Mouse (Mus musculus): ENCODE measurements around the gene Vwa2.

Vwa2 gene

DNA sequence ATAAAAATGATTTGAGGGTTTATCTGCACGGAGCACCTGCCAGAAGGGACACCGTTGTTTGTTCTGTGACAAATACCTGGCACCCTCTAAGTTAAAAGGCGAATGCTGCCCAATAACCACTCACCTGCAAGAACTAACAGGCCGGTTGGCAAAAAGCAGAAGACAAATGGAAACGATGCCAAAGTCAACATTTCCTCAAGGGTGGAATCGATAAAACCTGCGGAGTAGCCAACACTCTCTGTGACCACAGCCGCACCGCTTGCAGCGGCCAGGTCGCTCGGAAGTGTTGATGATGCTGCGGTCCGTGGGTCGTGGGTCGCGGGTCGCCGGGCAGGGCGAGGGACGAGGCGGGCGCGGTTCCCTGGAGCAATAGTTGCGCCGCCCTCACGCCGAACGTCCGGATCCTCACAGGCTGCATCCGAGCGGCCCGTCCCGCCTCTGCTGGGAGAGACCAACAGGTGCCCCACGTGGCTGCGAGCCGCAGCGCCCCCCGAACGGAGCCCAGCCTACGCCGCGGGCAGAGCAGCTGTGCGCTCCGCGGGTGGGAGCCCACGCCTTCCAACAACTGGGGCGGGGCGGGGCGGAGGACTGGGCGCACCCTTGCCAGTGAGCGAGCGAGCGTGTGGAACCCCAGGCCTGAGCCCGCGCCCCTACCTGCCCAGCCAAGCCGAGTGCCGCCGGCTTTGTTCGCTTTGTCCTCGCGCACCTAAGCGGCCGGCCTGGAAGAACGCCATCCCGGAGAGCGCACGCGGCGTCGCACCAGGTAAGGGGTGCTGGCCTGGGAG, at the start of gene Vwa2:
Vwa2 (plus strand) TSS at position 434 of the 785 bp plus-strand sequence.
- no peak for DNase-seq (ENCODE audit: low spot score in 2 of 2)

- no peak for DNase-seq (ENCODE audit: low spot score in 2 of 2)
These were observed 47.9 kb upstream of the Vwa2 start, which contains the start of gene Tdrd1 for GRCm38 (mm10) chr19:56826047-56826631. Tdrd1 (plus strand) TSS chr19:56826209.

- no peak for DNase-seq (ENCODE audit: low spot score in 2 of 2)
These were observed 45.7 kb upstream of the Vwa2 start for GRCm38 (mm10) chr19:56828305-56828704.

- no peak for DNase-seq (ENCODE audit: low spot score in 2 of 2)
These were observed 44.8 kb upstream of the Vwa2 start for GRCm38 (mm10) chr19:56829267-56829666.

DNA sequence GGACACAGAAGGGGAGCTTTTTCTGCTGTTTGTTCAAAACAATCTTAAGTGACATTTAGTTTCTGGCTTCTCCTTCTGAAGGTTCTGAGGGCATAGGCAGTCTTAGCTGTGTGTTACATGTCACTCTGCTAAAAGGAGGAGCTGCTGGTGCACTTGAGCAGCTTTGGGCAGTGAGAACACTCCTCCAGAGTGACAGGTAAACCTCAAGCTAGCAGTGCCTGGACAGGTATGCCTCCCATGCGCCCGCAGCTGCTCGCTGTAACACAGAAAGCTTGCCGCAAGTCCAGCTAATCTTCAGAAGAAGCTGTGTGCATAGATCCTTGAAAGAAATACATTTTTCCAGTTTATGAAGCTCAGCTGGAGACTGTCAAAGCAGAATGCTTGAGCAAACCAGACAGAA, 43.9 kb upstream of the Vwa2 start:
- DNase-seq (ENCODE audit: low spot score in 2 of 2), result no peak

GRCm38 (mm10) chr19:56835340-56835739, 38.7 kb upstream of the Vwa2 start:
- no peak for DNase-seq (ENCODE audit: low spot score in 2 of 2)

DNA sequence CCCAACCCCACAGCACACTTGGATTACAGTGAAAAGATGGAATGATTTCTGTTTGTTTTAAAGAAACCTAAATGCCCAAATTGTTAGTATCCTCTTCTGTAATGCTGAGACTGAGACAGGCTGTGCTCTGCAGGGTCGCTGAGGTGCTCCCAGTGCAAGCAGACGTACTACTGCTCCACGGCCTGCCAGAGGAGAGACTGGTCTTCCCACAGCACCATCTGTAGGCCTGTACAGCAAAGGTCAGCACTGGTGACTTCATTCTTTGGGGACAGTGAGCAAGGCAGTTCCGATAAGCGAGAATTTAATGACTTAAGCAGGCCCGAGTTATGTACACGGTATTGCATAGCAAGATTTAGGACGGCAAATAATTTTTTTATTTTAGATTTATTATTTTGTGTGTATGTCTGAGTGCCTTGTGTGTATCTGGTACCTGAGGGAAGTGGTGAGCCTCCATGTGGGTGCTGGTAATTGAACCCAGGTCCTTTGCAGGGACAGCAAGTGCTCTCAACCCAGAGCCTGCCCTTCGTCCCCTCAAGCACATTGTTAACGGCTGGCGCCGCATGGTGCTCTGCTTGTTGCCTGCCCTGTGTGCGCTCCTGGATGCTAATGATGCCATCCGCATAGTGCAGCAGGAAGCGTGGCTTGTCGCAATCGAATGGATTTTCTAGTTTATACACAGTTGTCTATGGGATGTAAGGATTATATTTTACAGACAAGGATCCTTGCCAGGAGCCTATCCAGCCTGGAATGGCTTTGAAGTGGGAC, 34.9 kb upstream of the Vwa2 start:
- no peak for DNase-seq (ENCODE audit: low spot score in 2 of 2)

GRCm38 (mm10) chr19:56842974-56843373, 31.1 kb upstream of the Vwa2 start:
- DNase-seq (ENCODE audit: low spot score in 2 of 2), result no peak

- no peak for DNase-seq (ENCODE audit: low spot score in 2 of 2)
These were observed 21.5 kb upstream of the Vwa2 start for GRCm38 (mm10) chr19:56852590-56852989.

DNA sequence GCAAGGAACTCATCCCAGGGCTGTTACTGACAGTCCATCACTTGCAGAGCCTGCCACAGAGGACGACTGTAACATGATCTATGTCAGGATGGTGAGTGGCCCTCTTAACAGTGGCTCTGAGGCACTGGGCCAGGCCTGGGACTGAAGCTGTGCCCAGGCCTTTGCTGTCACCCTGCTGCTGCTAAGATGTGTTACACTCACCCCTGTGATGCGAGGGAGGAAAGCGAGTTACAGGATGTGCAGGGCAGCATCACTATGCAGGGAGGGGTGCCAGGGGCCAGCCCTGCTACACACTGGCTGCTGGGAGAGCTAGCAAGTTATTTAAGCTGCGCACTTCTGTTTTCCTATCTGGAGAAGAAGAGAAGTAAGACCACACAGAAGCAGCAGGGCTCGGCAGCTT, 17.6 kb upstream of the Vwa2 start:
- DNase-seq (ENCODE audit: low spot score in 2 of 2), result no peak

- no peak for DNase-seq (ENCODE audit: low spot score in 2 of 2)
These were observed 6.3 kb upstream of the Vwa2 start for GRCm38 (mm10) chr19:56867701-56868100.

- no peak for DNase-seq (ENCODE audit: low spot score in 2 of 2)
These were observed 709 bp downstream of the Vwa2 start for GRCm38 (mm10) chr19:56874601-56875315.

DNA sequence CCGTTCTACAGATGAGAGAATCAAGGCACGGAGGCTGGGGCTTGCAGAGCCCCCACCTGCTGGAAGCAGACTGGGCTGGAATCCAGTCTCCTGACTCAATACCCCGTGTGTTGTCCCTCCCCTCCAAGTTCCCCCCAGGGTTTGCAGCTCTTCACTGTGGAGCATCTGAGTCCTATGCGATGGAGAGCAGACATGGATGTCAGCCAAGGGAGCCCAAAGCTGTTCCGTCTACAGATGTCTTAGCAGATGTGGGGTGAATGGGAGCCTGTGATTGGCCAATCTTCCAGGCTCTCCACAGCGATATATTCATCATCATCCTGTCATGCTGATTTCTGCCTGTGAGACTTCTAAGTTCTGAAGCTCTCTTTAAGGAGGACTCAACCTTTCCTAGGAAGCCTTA, 3.3 kb downstream of the Vwa2 start:
- DNase-seq (ENCODE audit: low spot score in 2 of 2), result no peak

- DNase-seq (ENCODE audit: low spot score in 2 of 2), result no peak
These were observed 13.8 kb downstream of the Vwa2 start for GRCm38 (mm10) chr19:56887879-56888278.

GRCm38 (mm10) chr19:56888654-56889053, 14.6 kb downstream of the Vwa2 start:
- DNase-seq (ENCODE audit: low spot score in 2 of 2), result no peak

DNA sequence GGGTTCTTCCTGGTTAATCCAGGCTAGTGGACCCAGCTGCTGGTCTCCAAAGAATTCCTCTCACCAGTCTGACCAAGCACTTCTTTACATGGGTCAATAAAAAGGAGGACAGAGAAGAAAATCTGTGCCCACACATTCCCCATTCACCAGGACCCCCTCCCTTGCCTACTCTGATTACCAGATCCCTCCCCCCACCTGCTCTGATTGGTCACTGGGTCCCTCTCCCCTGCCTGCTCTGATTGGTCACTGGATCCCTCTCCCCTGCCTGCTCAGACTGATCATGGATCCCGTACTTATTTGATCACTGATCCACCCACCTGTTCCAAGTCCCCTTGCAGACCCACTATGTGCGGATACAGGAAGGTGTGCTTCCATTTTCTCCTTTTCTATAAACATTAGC, 17.4 kb downstream of the Vwa2 start:
- DNase-seq (ENCODE audit: low spot score in 2 of 2), result no peak

- no peak for DNase-seq (ENCODE audit: low spot score in 2 of 2)
These were observed 18.5 kb downstream of the Vwa2 start for GRCm38 (mm10) chr19:56892586-56892985.

GRCm38 (mm10) chr19:56893326-56893725, 19.3 kb downstream of the Vwa2 start:
- no peak for DNase-seq (ENCODE audit: low spot score in 2 of 2)

DNA sequence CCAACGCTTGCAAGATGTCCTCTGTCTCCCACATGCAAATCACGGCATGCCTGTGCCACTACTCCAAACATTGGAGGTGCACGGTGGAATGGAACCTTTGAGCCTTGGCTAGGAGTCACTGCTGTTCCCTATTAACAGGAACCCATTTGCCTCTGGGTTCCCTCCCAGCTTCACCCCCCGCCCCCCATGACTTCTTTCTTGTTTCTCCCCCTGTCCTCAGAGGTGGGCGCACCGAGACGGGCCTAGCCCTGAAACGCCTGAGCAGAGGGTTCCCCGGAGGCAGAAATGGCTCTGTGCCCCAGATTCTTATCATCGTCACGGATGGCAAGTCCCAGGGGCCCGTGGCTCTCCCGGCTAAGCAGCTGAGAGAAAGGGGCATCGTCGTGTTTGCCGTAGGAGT, 23.6 kb downstream of the Vwa2 start:
- DNase-seq (ENCODE audit: low spot score in 2 of 2), result no peak

DNA sequence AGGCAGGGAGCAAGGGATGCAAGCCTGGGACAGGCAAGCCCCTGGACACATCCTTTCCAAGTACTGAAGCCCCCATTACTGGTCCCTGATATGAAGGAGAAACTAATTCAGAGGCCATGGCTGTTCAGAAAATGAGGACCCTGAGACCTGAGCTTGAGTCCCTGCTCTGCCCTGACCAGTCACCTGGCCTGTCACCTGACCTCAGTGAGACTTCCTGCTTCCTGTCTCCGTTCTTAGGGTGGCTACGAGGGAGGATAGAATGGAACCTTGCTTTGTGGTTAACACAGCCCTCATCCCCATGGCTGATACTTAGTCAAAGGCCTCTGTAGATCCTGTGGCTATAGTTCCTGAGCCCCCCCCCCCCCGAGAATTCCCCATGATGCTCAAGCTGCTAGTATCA, 30.0 kb downstream of the Vwa2 start:
- DNase-seq (ENCODE audit: low spot score in 2 of 2), result no peak

DNA sequence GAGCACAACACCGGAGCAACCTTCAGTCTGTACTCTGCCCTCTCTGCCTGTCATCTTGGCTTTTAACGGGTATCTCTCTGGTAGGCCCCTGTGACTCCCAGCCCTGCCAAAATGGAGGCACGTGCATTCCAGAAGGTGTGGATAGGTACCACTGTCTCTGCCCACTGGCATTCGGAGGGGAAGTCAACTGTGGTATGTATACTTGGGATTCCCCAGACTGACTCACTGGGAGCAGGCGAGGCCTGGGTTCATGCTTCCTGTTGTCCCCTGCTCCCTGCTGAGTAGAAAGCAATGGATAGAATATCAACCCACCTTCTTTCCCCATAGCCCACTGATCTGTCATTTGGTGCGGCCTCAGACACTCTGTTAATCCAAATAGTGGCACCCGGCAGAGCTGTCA, 31.3 kb downstream of the Vwa2 start:
- no peak for DNase-seq (ENCODE audit: low spot score in 2 of 2)

DNA sequence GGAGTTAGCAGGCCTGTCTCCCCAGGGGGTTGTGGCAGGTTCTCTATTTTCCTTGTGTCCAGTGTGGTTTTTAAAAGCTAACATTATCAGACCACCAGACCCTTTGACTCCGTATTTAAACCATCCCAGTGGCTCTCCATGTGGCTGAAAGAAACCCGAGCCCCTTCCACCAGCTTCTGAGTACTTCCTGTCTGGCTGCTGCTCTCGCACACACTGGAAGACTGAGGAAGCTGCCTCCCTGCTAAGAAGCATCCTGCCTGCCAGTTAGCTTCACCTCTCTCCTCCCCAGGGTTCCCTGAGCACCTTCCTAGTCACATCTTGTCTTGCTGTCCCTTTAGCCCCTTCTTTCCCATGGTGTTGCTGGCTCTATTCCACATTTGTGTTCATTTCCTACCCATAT, 33.8 kb downstream of the Vwa2 start:
- no peak for DNase-seq (ENCODE audit: low spot score in 2 of 2)

All from spleen, postnatal 4 days (tissue).